Mouse (Mus musculus) thymus, adult 2 months (tissue): ENCODE measurements around the gene Nme9.

Experiments used
- CTCF ChIP-seq: fragments of 200-500 bp; IDR thresholded peaks from 2 replicates; pipeline ENCODE4 v1.5.1; 2012; ENCODE audit warnings: mild to moderate bottlenecking, control low read depth, low read length, moderate library complexity, borderline replicate concordance; ENCODE audit not compliant: control insufficient read depth, poor library complexity, insufficient read depth; ENCODE audit errors: extremely low read depth
- POLR2A ChIP-seq: fragments of 200-500 bp; IDR thresholded peaks from 2 replicates; pipeline ENCODE4 v1.6.1; 2012; ENCODE audit warnings: mild to moderate bottlenecking, low read length, control low read depth, moderate library complexity; ENCODE audit not compliant: control insufficient read depth, poor library complexity, insufficient read depth; ENCODE audit errors: extremely low read depth

GRCm38 (mm10) chr9:99459730-99460129, 8.5 kb downstream of the Nme9 start:
- TF ChIP-seq POLR2A (no peak), CTCF (no peak)
